Mouse (Mus musculus) MEL (cell line): Measurements from ENCODE around the gene Bcl7a. TPM values are rescaled to one million over a fixed set of nuclear protein-coding genes. Genes with fewer than 3 reads are reported as not detected.
A peak's percentile ranks its signal among the peaks of the same experiment; 100 is the strongest.

Experiments
- DNase-seq: peaks from one replicate; pipeline ENCODE4 v3.0.0; 2011; ENCODE audit warnings: low read depth, low spot score
- H3K27ac ChIP-seq: 2 replicates; pipeline ENCODE4 v1.5.1; 2012; ENCODE audit warnings: low read depth, mild to moderate bottlenecking, control low read depth, low read length, moderate library complexity; ENCODE audit not compliant: control insufficient read depth
- H3K27me3 ChIP-seq, 2 experiments: fragments of 150-350 bp in 1 of 2; sonication (generic) in 1 of 2; 2 replicates each; pipeline ENCODE4 v1.6.1; 2012; ENCODE audit warnings: low read length in 2 of 2, mild to moderate bottlenecking in 2 of 2, improper control_type of control experiment in 1 of 2, moderate library complexity in 1 of 2; ENCODE audit not compliant: insufficient read depth in 2 of 2, control insufficient read depth in 1 of 2
- H3K36me3 ChIP-seq, 2 experiments: 2 replicates each; pipeline ENCODE4 v1.6.1; 2012 to 2014; ENCODE audit warnings: low read length in 2 of 2, improper control_type of control experiment in 1 of 2, inconsistent platforms in 1 of 2, mild to moderate bottlenecking in 1 of 2; ENCODE audit not compliant: insufficient read depth in 2 of 2, control insufficient read depth in 1 of 2
- H3K4me1 ChIP-seq, 2 experiments: fragments of 150-350 bp in 1 of 2; sonication (generic) in 1 of 2; 2 replicates each; pipeline ENCODE4 v1.6.1; 2012; ENCODE audit warnings: low read length in 2 of 2, improper control_type of control experiment in 1 of 2, mild to moderate bottlenecking in 1 of 2; ENCODE audit not compliant: insufficient read depth in 2 of 2, control insufficient read depth in 1 of 2
- H3K4me3 ChIP-seq, 2 experiments: fragments of 150-350 bp in 1 of 2; sonication (generic) in 1 of 2; 2 replicates each; pipeline ENCODE4 v1.5.1; 2012; ENCODE audit warnings: low read depth in 2 of 2, low read length in 2 of 2, mild to moderate bottlenecking in 2 of 2, moderate library complexity in 2 of 2, control low read depth in 1 of 2, improper control_type of control experiment in 1 of 2; ENCODE audit not compliant: control insufficient read depth in 1 of 2, insufficient read depth in 1 of 2
- H3K79me2 ChIP-seq: 2 replicates; pipeline ENCODE4 v1.6.1; 2012; ENCODE audit warnings: mild to moderate bottlenecking, low read length, moderate library complexity; ENCODE audit not compliant: control insufficient read depth, poor library complexity, insufficient read depth
- H3K9ac ChIP-seq: 2 replicates; pipeline ENCODE4 v1.6.1; 2012; ENCODE audit warnings: low read depth, mild to moderate bottlenecking, control low read depth, low read length, moderate library complexity; ENCODE audit not compliant: control insufficient read depth, poor library complexity, severe bottlenecking
- H3K9me3 ChIP-seq: fragments of 150-350 bp; sonication (generic); replicated peaks from 2 replicates; pipeline ENCODE4 v1.6.1; 2012; ENCODE audit warnings: mild to moderate bottlenecking, low read length, improper control_type of control experiment, moderate library complexity; ENCODE audit not compliant: insufficient read depth
- BHLHE40 ChIP-seq: IDR thresholded peaks from 2 replicates; pipeline ENCODE4 v1.6.1; 2012; ENCODE audit warnings: low read depth, mild to moderate bottlenecking, inconsistent platforms, low read length, improper control_type of control experiment, borderline replicate concordance
- CHD2 ChIP-seq: IDR thresholded peaks from 2 replicates; pipeline ENCODE4 v1.6.1; 2011; ENCODE audit warnings: low read length, improper control_type of control experiment
- CTCF ChIP-seq, 3 experiments: IDR thresholded peaks in 2 of 3; conservative IDR thresholded peaks in 1 of 3; 2 replicates each; pipeline ENCODE4 v1.5.1; 2011 to 2012; ENCODE audit warnings: low read length in 3 of 3, low read depth in 2 of 3, mild to moderate bottlenecking in 2 of 3, improper control_type of control experiment in 1 of 3, inconsistent platforms in 1 of 3, mixed read lengths in 1 of 3, moderate library complexity in 1 of 3; ENCODE audit not compliant: control insufficient read depth in 1 of 3, insufficient read depth in 1 of 3, poor library complexity in 1 of 3, severe bottlenecking in 1 of 3
- E2F4 ChIP-seq: IDR thresholded peaks from 2 replicates; pipeline ENCODE4 v1.6.1; 2011; ENCODE audit warnings: low read depth, low read length, improper control_type of control experiment, borderline replicate concordance
- ETS1 ChIP-seq: IDR thresholded peaks from 2 replicates; pipeline ENCODE4 v1.6.1; 2012; ENCODE audit warnings: low read depth, mild to moderate bottlenecking, inconsistent platforms, low read length, improper control_type of control experiment, moderate library complexity
- GABPA ChIP-seq: IDR thresholded peaks from 2 replicates; pipeline ENCODE4 v1.6.1; 2012; ENCODE audit warnings: low read depth, mild to moderate bottlenecking, inconsistent platforms, low read length, improper control_type of control experiment, moderate library complexity
- HCFC1 ChIP-seq: IDR thresholded peaks from 2 replicates; pipeline ENCODE4 v1.6.1; 2012; ENCODE audit warnings: low read depth, mild to moderate bottlenecking, inconsistent platforms, low read length, improper control_type of control experiment, moderate library complexity
- JUND ChIP-seq: IDR thresholded peaks from 2 replicates; pipeline ENCODE4 v1.6.1; 2011; ENCODE audit warnings: low read depth, mild to moderate bottlenecking, improper control_type of control experiment, low read length
- KAT2A ChIP-seq: conservative IDR thresholded peaks from 2 replicates; pipeline ENCODE4 v1.6.1; 2012; ENCODE audit warnings: low read depth, low read length, improper control_type of control experiment, inconsistent platforms
- MAFK ChIP-seq: IDR thresholded peaks from 2 replicates; pipeline ENCODE4 v1.6.1; 2011; ENCODE audit warnings: low read depth, mild to moderate bottlenecking, low read length, improper control_type of control experiment, borderline replicate concordance
- MEF2A ChIP-seq: IDR thresholded peaks from 2 replicates; pipeline ENCODE4 v1.6.1; 2014; ENCODE audit warnings: low read depth, mild to moderate bottlenecking, inconsistent platforms, low read length, improper control_type of control experiment; ENCODE audit not compliant: poor library complexity, insufficient replicate concordance, severe bottlenecking; ENCODE audit errors: extremely low read depth
- MXI1 ChIP-seq: IDR thresholded peaks from 2 replicates; pipeline ENCODE4 v1.6.1; 2011; ENCODE audit warnings: mild to moderate bottlenecking, low read depth, low read length, improper control_type of control experiment
- MYC ChIP-seq: IDR thresholded peaks from 2 replicates; pipeline ENCODE4 v1.6.1; 2011; ENCODE audit warnings: low read depth, mild to moderate bottlenecking, low read length, improper control_type of control experiment, moderate library complexity
- POLR2A ChIP-seq, 2 experiments: IDR thresholded peaks; 2 replicates each; pipeline ENCODE4 v1.6.1; 2011 to 2012; ENCODE audit warnings: low read length in 2 of 2, mild to moderate bottlenecking in 2 of 2, control low read depth in 1 of 2, improper control_type of control experiment in 1 of 2, low read depth in 1 of 2, moderate library complexity in 1 of 2; ENCODE audit not compliant: control insufficient read depth in 1 of 2, insufficient read depth in 1 of 2, poor library complexity in 1 of 2
- RAD21 ChIP-seq: IDR thresholded peaks from 2 replicates; pipeline ENCODE4 v1.6.1; 2011; ENCODE audit warnings: mild to moderate bottlenecking, low read depth, low read length, improper control_type of control experiment
- RCOR1 ChIP-seq: IDR thresholded peaks from 2 replicates; pipeline ENCODE4 v1.6.1; 2012; ENCODE audit warnings: low read depth, mild to moderate bottlenecking, inconsistent platforms, low read length, improper control_type of control experiment
- SIN3A ChIP-seq: IDR thresholded peaks from 2 replicates; pipeline ENCODE4 v1.6.1; 2012; ENCODE audit warnings: low read length, improper control_type of control experiment, inconsistent platforms
- SMC3 ChIP-seq: IDR thresholded peaks from 2 replicates; pipeline ENCODE4 v1.6.1; 2011; ENCODE audit warnings: low read depth, low read length, improper control_type of control experiment
- TCF12 ChIP-seq: IDR thresholded peaks from 2 replicates; pipeline ENCODE4 v1.6.1; 2014; ENCODE audit warnings: low read depth, mild to moderate bottlenecking, inconsistent platforms, low read length, improper control_type of control experiment, moderate library complexity
- UBTF ChIP-seq: IDR thresholded peaks from 2 replicates; pipeline ENCODE4 v1.6.1; 2012; ENCODE audit warnings: low read depth, mild to moderate bottlenecking, inconsistent platforms, low read length, improper control_type of control experiment, moderate library complexity, borderline replicate concordance; ENCODE audit not compliant: insufficient read depth
- ZC3H11A ChIP-seq: IDR thresholded peaks from 2 replicates; pipeline ENCODE4 v1.6.1; 2012; ENCODE audit warnings: low read depth, mild to moderate bottlenecking, inconsistent platforms, low read length, improper control_type of control experiment
- ZKSCAN1 ChIP-seq: IDR thresholded peaks from 2 replicates; pipeline ENCODE4 v1.6.1; 2012; ENCODE audit warnings: low read depth, mild to moderate bottlenecking, inconsistent platforms, low read length, improper control_type of control experiment, moderate library complexity
- ZNF384 ChIP-seq: IDR thresholded peaks from 2 replicates; pipeline ENCODE4 v1.6.1; 2012; ENCODE audit warnings: low read depth, mild to moderate bottlenecking, inconsistent platforms, low read length, improper control_type of control experiment
- polyA plus RNA-seq, 2 experiments: library from polyadenylated mRNA; stranded (reverse) in 1 of 2; unstranded in 1 of 2; fragments of >175 nt in 1 of 2; fragments of >200 nt in 1 of 2; gene quantifications; 2 replicates each; pipeline versions ENCODE4 v1.2.1 to v1.2.4; 2012; ENCODE audit warnings: low replicate concordance in 2 of 2, low read depth in 1 of 2; ENCODE audit not compliant: insufficient read length in 2 of 2, insufficient read depth in 1 of 2, missing spikeins in 1 of 2
- total RNA-seq: library from RNA; depleted of rRNA; stranded (reverse); fragments of 300-350 nt; gene quantifications from 2 replicates; pipeline ENCODE4 v1.2.3, GENCODE M21; 2012

Gene Bcl7a
- total and polyA plus RNA-seq, 3 experiments: 3.5 to 11.0 TPM; not detected in 1

DNA sequence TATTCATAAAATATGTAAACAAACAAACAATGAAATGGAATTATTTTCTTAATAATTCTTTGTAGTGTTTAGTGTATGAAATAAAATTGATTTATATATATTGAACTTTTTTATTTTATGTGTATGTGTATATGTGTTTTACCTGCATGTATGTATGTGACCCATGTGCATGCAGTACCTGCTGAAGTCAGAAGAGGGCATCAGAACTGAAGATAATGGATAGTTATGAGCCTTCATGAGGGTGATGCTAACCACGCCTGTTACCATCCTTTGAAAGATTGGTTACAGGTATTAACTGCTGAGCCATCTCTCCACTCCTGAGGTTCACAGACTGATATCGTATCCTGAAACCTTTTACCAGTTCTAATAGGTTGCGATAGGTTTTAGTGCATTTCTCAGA is 23.5 kb upstream of the Bcl7a start:
- TF ChIP-seq CTCF (IDR thresholded peaks at IDR 0.05 in 2 of 3, conservative IDR thresholded peaks at IDR 0.05 in 1 of 3; ENCODE audit: control insufficient read depth in 1 of 3, insufficient read depth in 1 of 3, low read depth in 2 of 3, low read length in 3 of 3, poor library complexity in 1 of 3, severe bottlenecking in 1 of 3): peak in 2 of 3 experiments; percentile 32 to 37; a peak in 4 of 6 replicates
- TF ChIP-seq MYC: no peak
- no peak for TF ChIP-seq BHLHE40
- TF ChIP-seq UBTF: no peak
- TF ChIP-seq RAD21: no peak; the same call in 1 of the 2 replicates
- Histone ChIP-seq H3K36me3 (no peaks in the 10 kb centered on the region), H3K9me3 (no peaks in the 10 kb centered on the region), H3K79me2 (no peaks in the 10 kb centered on the region), H3K4me1 (no peaks in the 10 kb centered on the region), H3K27me3 (no peaks in the 10 kb centered on the region), H3K9ac (no peak overlapping the region), H3K4me3 (no peak overlapping the region), H3K27ac (no peak overlapping the region)
- DNase-seq: peak; percentile 36

DNA sequence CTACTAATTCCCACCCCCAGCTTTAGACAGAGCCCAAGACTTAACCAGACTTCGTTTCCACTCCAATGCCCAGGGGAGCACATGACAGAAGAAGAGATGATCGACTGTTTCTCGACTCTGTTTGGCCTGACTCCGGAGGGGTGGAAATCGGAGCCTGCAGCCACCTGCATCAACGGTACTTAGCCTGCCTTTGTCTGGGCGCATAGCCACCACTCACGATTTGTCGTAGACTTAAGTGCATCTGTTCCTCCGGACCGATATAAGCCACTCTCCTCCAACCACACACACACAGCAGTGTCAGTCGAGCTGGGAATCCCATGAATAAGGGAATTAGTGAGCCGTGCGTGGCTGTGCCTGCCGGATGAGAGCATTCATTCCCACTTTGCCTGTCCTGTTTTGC is 19.4 kb upstream of the Bcl7a start:
- Histone ChIP-seq H3K4me3 (no peak overlapping the region), H3K9ac (no peak overlapping the region), H3K27me3 (no peaks in the 10 kb centered on the region), H3K79me2 (no peaks in the 10 kb centered on the region), H3K9me3 (no peaks in the 10 kb centered on the region), H3K36me3 (no peaks in the 10 kb centered on the region), H3K27ac (no peak overlapping the region), H3K4me1 (no peaks in the 10 kb centered on the region)
- DNase-seq: no peak
- TF ChIP-seq POLR2A (IDR thresholded peaks at IDR 0.05; ENCODE audit: control insufficient read depth in 1 of 2, insufficient read depth in 1 of 2, low read depth in 1 of 2, low read length in 2 of 2, poor library complexity in 1 of 2) (no peak), SIN3A (no peak), ZC3H11A (no peak), CHD2 (no peak), BHLHE40 (no peak), E2F4 (no peak), KAT2A (no peak), MXI1 (no peak), HCFC1 (no peak), GABPA (no peak), MAFK (no peak), SMC3 (no peak), RCOR1 (no peak), TCF12 (no peak), ZNF384 (no peak), JUND (no peak), ETS1 (no peak), ZKSCAN1 (no peak), MEF2A (no peak)
- TF ChIP-seq, all 39 proteins: peak for 0
